In genomic region chr7:49025026-49025815, GRCm38 (mm10) we compare ENCODE assay signal across 13 mouse cellular contexts.
"Had no signal": no experiment of that assay in that cellular context is flagged by ENCODE, and none has a peak within 500 bp of the region (broad histone marks: within the 10 kb centered on the region; RNA-seq: fewer than 3 reads in every experiment).

No protein-coding gene starts in this region.

- H3K9ac ChIP-seq: limb, embryonic 13.5 days; lung, embryonic 14.5 days; neural tube, embryonic 15.5 days; stomach, embryonic 15.5 days had no signal

- H3K27me3 ChIP-seq: limb, embryonic 13.5 days; neural tube, embryonic 15.5 days; stomach, embryonic 15.5 days had no signal

- DNase-seq: kidney, postnatal 25 days; layer of hippocampus, adult 9-11 months; layer of hippocampus, postnatal 36 days; lung, embryonic 14.5 days; lung, postnatal 4 days; midbrain, embryonic 14.5 days; thymus, adult 2 months; thymus, postnatal 25 days had no signal

- H3K27ac ChIP-seq: limb, embryonic 13.5 days; midbrain, embryonic 10.5 days; neural tube, embryonic 15.5 days; stomach, embryonic 15.5 days had no signal

- H3K4me1 ChIP-seq: limb, embryonic 13.5 days; stomach, embryonic 15.5 days had no signal

- H3K4me2 ChIP-seq: limb, embryonic 13.5 days; lung, embryonic 14.5 days; neural tube, embryonic 15.5 days; stomach, embryonic 15.5 days had no signal

- H3K36me3 ChIP-seq: limb, embryonic 13.5 days; midbrain, embryonic 10.5 days; neural tube, embryonic 15.5 days; stomach, embryonic 15.5 days had no signal

- H3K9me3 ChIP-seq: limb, embryonic 13.5 days; midbrain, embryonic 10.5 days; neural tube, embryonic 15.5 days; stomach, embryonic 15.5 days had no signal

- H3K4me3 ChIP-seq: limb, embryonic 13.5 days; midbrain, embryonic 10.5 days; myocyte; neural tube, embryonic 15.5 days; stomach, embryonic 15.5 days had no signal
